Mouse (Mus musculus) macrophage (primary cell): Measurements from ENCODE around the gene A930002H24Rik. TPM values are rescaled to one million over a fixed set of nuclear protein-coding genes. Genes with fewer than 3 reads are reported as not detected.

ENCODE experiments used
- H3K27ac ChIP-seq: fragments of 350-480 bp; formaldehyde crosslinking; 2 replicates; pipeline ENCODE4 v1.9.0; 2021
- H3K36me3 ChIP-seq: fragments of 350-480 bp; formaldehyde crosslinking; 2 replicates; pipeline ENCODE4 v1.9.0; 2021; ENCODE audit errors: inconsistent target
- H3K4me3 ChIP-seq: fragments of 350-480 bp; formaldehyde crosslinking; 2 replicates; pipeline ENCODE4 v1.9.0; 2021; ENCODE audit errors: inconsistent target
- H3K79me2 ChIP-seq: fragments of 350-480 bp; formaldehyde crosslinking; 2 replicates; pipeline ENCODE4 v1.9.0; 2021; ENCODE audit errors: inconsistent target
- WGBS: methylation state at CpG from one replicate; pipeline ENCODE4 v1.1.7; 2026; ENCODE audit warnings: inconsistent platforms; ENCODE audit not compliant: missing documents; 5-methylcytosine and 5-hydroxymethylcytosine counted together
- polyA plus RNA-seq: library from polyadenylated mRNA; stranded (reverse); fragments of 250-400 nt; gene quantifications from 3 replicates; pipeline ENCODE4 v1.2.4, GENCODE M21; 2018; ENCODE audit warnings: inconsistent platforms

A930002H24Rik gene
- polyA plus RNA-seq, 1 experiment from 2014 or later, result not detected

DNA sequence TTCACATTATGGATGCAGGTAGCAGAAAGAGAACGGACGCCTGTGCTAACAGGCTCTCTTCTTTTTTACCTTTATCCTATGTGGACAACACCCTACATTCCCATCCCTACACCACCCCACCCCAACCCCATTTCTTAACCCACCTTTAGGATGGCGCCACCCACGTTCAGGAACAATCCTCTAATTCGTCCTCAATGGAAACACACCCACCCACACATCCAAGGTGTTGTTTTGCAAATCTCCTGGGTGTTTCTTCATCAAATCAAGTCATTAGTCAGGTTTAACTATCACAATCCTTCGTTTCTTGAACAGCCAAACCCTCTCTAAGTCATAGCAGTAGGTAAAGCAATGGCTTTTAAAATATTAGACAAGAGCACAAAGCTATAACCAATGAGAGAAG is 50.0 kb downstream of the A930002H24Rik start:
- WGBS, result 92% methylated on average over 6 of the region's 6 CpGs
- H3K27ac ChIP-seq, result no peak overlapping the region
- H3K4me3 ChIP-seq, result no peak overlapping the region
- no peaks in the 10 kb centered on the region for H3K36me3 ChIP-seq
- no peaks in the 10 kb centered on the region for H3K79me2 ChIP-seq

Other genes starting within 250 kb of the A930002H24Rik start
- gene Fer, start 729 bp downstream of the A930002H24Rik start, polyA plus RNA-seq, result 13.5 to 24.8 TPM (median 20.7 TPM) in 3 replicates